Mouse (Mus musculus) subcutaneous adipose tissue, adult 2 months (tissue): ENCODE data around the gene Rnf181. TPM values are rescaled to one million over a fixed set of nuclear protein-coding genes. Genes with fewer than 3 reads are reported as not detected.

ENCODE experiments used
- polyA plus RNA-seq: library from polyadenylated mRNA; depleted of rRNA; stranded (reverse); fragments of >200 nt; gene quantifications from 2 replicates; pipeline ENCODE4 v1.2.3, GENCODE M21; 2012; ENCODE audit warnings: low replicate concordance; rRNA removed

Rnf181 gene
- 83.3 and 97.2 TPM in 2 replicates for polyA plus RNA-seq

GRCm38 (mm10) chr6:72366844-72367443 is at the start of gene Rnf181:
Gene Rnf181 (minus strand): TSS chr6:72366956.

DNA sequence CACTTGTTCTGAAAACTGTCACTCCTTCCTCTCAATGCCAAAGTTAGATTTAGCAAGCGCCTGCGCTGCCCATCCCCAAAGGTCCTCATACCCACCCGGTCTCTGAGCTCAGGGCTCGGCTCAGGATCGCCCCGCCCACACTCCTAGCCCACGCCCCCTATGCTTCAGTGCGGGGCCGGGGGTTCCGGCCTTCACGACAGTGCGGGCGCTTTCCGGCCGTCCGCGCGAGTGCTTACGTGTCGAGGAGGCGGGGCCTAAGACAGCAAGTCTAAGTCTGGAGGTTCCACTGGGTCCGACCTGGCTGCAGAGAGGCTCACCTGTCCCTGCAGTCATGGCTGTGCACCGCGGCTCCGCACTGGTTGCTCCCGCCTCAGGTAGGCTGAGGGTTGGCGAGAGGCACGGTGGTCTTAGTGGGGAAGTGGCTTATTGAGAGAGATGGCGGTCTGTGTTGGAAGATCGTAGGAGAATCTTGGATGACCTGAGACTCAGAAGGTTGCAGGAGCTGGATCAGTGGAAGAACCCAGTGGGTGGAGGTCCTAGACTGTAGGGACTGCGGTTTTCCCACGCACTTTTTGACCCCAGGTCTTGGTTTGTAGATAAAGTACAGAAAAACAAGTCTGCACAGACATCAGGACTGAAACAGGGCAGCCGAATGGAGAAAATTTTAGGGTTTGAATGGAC is 47.5 kb upstream of the Rnf181 start, which contains the start of gene Ggcx:
Gene Ggcx, plus strand, starts transcription at position 233 of the 681 bp plus-strand sequence.

GRCm38 (mm10) chr6:72389941-72390771 is 23.4 kb upstream of the Rnf181 start, which contains the start of gene Vamp8:
Gene Vamp8 (minus strand): TSS chr6:72390703.

GRCm38 (mm10) chr6:72380131-72380770 is 13.5 kb upstream of the Rnf181 start, which contains the start of gene Vamp5:
Gene Vamp5 (minus strand): TSS chr6:72380468.

DNA sequence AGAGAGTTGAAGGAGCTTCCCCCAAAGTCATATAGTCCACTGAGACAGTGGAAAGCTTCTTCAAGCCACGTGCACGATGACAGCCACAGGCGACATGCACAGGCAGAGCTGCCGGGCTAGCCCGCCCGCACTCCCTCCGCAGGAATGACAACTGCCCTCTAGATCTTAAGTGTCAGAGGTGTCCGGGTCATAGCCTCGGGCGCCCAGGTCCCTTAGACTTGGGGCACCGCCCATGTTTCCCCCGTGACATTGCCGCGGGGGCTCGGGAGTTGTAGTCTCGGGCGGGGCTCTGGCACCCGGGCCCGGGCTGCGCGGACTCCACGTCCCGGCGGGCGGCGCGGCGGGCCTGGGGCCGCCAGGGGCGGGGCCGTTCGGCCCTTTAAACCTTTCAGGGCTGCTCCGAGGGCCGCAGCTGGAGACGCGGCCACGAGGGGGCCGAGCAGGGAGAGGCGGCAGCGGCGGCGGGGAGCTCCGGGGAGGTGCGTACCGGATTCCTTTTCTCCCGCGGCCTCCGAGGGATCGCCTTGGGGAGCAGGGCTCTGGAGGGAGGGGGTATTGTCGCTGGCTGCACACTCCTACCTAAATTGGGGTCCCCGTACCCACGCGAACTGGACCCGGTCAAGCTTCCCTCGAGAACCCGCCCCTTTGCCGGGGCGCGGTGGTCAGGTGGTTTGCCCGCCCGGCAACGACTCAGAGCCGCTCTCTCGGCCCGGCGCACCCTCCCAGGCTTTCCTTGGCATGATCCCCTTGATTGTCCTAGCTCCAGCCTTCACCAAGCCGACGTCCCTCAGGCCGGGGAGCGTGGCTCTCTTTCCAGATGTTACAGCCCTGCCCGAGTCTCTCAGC is 11.5 kb downstream of the Rnf181 start, which contains the start of gene Tmem150a:
Gene Tmem150a, plus strand, starts transcription at position 382 of the 846 bp plus-strand sequence.

GRCm38 (mm10) chr6:72347166-72347941 is 19.4 kb downstream of the Rnf181 start, which contains the start of gene 0610030E20Rik:
Gene 0610030E20Rik (plus strand): TSS chr6:72347317.

DNA sequence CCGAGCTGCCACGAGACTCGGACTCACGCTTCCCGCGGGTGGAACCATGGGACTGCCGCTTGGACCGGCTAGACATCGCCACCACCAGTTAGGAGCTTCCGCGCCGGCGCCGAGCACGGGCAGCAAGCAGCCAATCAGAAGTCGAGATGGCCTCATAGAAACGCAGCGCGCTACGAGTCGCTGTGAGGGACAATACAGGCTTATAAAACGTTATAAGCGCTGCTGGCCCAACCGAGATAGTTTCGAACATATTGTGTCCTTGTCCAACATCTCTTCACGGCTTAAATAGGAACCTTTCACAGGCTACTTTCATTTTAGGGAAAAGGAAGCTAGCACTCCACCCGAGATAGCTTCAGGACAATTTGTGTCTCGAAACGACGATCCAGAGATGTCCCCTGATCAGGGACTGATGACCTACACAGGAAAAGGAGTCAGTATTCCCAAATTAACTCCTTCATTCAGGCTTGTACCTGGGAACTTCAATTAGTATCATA is 21.6 kb downstream of the Rnf181 start, which contains the start of gene Usp39:
Gene Usp39, minus strand, starts transcription at position 111 of the 494 bp plus-strand sequence.

Other genes starting within 250 kb of the Rnf181 start
- 16.6 and 18.7 TPM in 2 replicates for gene Atoh8, start 131.4 kb downstream of the Rnf181 start, polyA plus RNA-seq
- gene Sftpb, start 62.3 kb downstream of the Rnf181 start, polyA plus RNA-seq = 0.10 and 0.57 TPM in 2 replicates
- 18.7 and 24.3 TPM in 2 replicates for gene Usp39, start 21.8 kb downstream of the Rnf181 start, polyA plus RNA-seq
- gene 0610030E20Rik, start 19.6 kb downstream of the Rnf181 start, polyA plus RNA-seq = 20.1 and 24.2 TPM in 2 replicates
- 39.9 and 57.7 TPM in 2 replicates for gene Tmem150a, start 11.5 kb downstream of the Rnf181 start, polyA plus RNA-seq
- gene Vamp5, start 13.5 kb upstream of the Rnf181 start, polyA plus RNA-seq = 22.3 and 33.6 TPM in 2 replicates
- 111 and 113 TPM in 2 replicates for gene Vamp8, start 23.7 kb upstream of the Rnf181 start, polyA plus RNA-seq
- gene Ggcx, start 47.4 kb upstream of the Rnf181 start, polyA plus RNA-seq = 38.4 and 41.4 TPM in 2 replicates
- gene Mat2a, start 72.6 kb upstream of the Rnf181 start, polyA plus RNA-seq = 115 and 120 TPM in 2 replicates
- gene Sh2d6, start 154.8 kb upstream of the Rnf181 start, polyA plus RNA-seq = 0.57 and 1.0 TPM in 2 replicates
- 56.2 and 70.5 TPM in 2 replicates for gene Capg, start 177.4 kb upstream of the Rnf181 start, polyA plus RNA-seq
- 32.9 and 43.9 TPM in 2 replicates for gene Elmod3, start 231.5 kb upstream of the Rnf181 start, polyA plus RNA-seq
- 67.1 and 126 TPM in 2 replicates for gene Retsat, start 231.5 kb upstream of the Rnf181 start, polyA plus RNA-seq